Comparison of ENCODE assay signal across 32 mouse cellular contexts in genomic region chr1:170982301-170982700, GRCm38 (mm10). TPM values are rescaled to one million over a fixed set of nuclear protein-coding genes. Genes with fewer than 3 reads are reported as not detected.
A peak's percentile ranks its signal among the peaks of the same experiment; 100 is the strongest.
DNase-seq lines count a peak whose midpoint lies in the region; TF ChIP-seq lines count a peak whose summit lies in the region.
"Had no signal": no experiment of that assay in that cellular context is flagged by ENCODE, and none has a peak within 500 bp of the region (broad histone marks: within the 10 kb centered on the region; RNA-seq: fewer than 3 reads in every experiment).

No protein-coding gene starts in this region.

- no peak for DNase-seq in spleen, adult 2 months (ENCODE audit: low read depth in 1 of 2, low spot score in 2 of 2)
- DNase-seq in spleen, postnatal 10 days (ENCODE audit: low spot score in 2 of 2): no peak
- no peak for DNase-seq in CH12.LX (ENCODE audit: extremely low read depth)
- peak; percentile 42 for DNase-seq in splenic B cell, adult 2 months (ENCODE audit: low read depth, low spot score)
- DNase-seq in frontal cortex, postnatal 36 days (ENCODE audit: low spot score in 2 of 2): no peak
- no peak for DNase-seq in thymus, postnatal 36 days
- DNase-seq: adrenal gland, adult 8-10 months; adrenal gland, postnatal 25 days; cerebellum, adult 11-12 months; cerebellum, adult 8-10 months; cerebellum, postnatal 10 days; cerebellum, postnatal 36 days; embryo, embryonic 11 days; gastrocnemius, postnatal 10 days; gastrocnemius, postnatal 36 days; heart, postnatal 10 days; heart, postnatal 36 days had no signal

- TF ChIP-seq EP300 in CH12.LX (IDR thresholded peaks at IDR 0.05; ENCODE audit: low read length): no peak; the same call in 1 of the 2 replicates

- no peak for TF ChIP-seq RAD21 in CH12.LX (IDR thresholded peaks at IDR 0.05; ENCODE audit: low read depth, low read length)

- H3K9me3 ChIP-seq in CH12.LX (replicated peaks; ENCODE audit: low read length): peaks cover 6% of the 10 kb centered on the region
- H3K9me3 ChIP-seq: embryonic facial prominence, embryonic 10.5 days; embryonic facial prominence, embryonic 13.5 days; forebrain, embryonic 12.5 days; forebrain, embryonic 15.5 days; heart, embryonic 12.5 days; heart, embryonic 15.5 days; hindbrain, embryonic 10.5 days; hindbrain, embryonic 13.5 days had no signal

- peak overlapping the region; percentile 21; the same call in 1 of the 2 replicates for H3K4me3 ChIP-seq in spleen, adult 2 months (ENCODE audit: extremely low read depth, insufficient read depth, insufficient read length)
- no peak overlapping the region for H3K4me3 ChIP-seq in CH12.LX (replicated peaks in 1 of 3; ENCODE audit: low read depth in 2 of 3, low read length in 2 of 3, poor library complexity in 1 of 3)
- H3K4me3 ChIP-seq: embryonic facial prominence, embryonic 10.5 days; embryonic facial prominence, embryonic 13.5 days; erythroblast, embryonic 14.5 days; forebrain, embryonic 12.5 days; forebrain, embryonic 15.5 days; heart, embryonic 12.5 days; heart, embryonic 15.5 days; hindbrain, embryonic 10.5 days; hindbrain, embryonic 13.5 days had no signal

- in situ Hi-C loops in CH12.LX (cut with MboI; ENCODE audit: low pct_ligation_motif_present, low pct_unique_long_range_greater_than_20kb, low sequenced_read_pairs): loop anchor here (5.0 to 25.0 kb wide), 2 partner anchors 70 to 345 kb away; partner anchors contain the start of genes Fcrlb and Olfml2b

- no peaks in the 10 kb centered on the region for H3K36me3 ChIP-seq in spleen, adult 2 months (ENCODE audit: control insufficient read depth, insufficient read depth, low read length)
- no peaks in the 10 kb centered on the region for H3K36me3 ChIP-seq in CH12.LX (replicated peaks in 1 of 2; ENCODE audit: control insufficient read depth in 1 of 2, insufficient read depth in 1 of 2, low read length in 1 of 2)
- no peaks in the 10 kb centered on the region for H3K36me3 ChIP-seq in splenic B cell, adult 2 months (ENCODE audit: control insufficient read depth, insufficient read depth, low read length, poor library complexity, severe bottlenecking)
- H3K36me3 ChIP-seq: embryonic facial prominence, embryonic 10.5 days; embryonic facial prominence, embryonic 13.5 days; forebrain, embryonic 12.5 days; forebrain, embryonic 15.5 days; heart, embryonic 12.5 days; heart, embryonic 15.5 days; hindbrain, embryonic 10.5 days; hindbrain, embryonic 13.5 days had no signal

- peak overlapping the region; percentile 75; the same call in 1 of the 2 replicates for H3K4me2 ChIP-seq in CH12.LX (ENCODE audit: insufficient read depth, low read depth, poor library complexity, severe bottlenecking)
- H3K4me2 ChIP-seq: embryonic facial prominence, embryonic 13.5 days; forebrain, embryonic 12.5 days; forebrain, embryonic 15.5 days; heart, embryonic 12.5 days; heart, embryonic 15.5 days; hindbrain, embryonic 13.5 days had no signal

- H3K9ac ChIP-seq in CH12.LX (ENCODE audit: insufficient read depth, low read depth): no peak overlapping the region
- H3K9ac ChIP-seq: embryonic facial prominence, embryonic 13.5 days; forebrain, embryonic 12.5 days; forebrain, embryonic 15.5 days; heart, embryonic 12.5 days; heart, embryonic 15.5 days; hindbrain, embryonic 13.5 days had no signal

- dilution Hi-C loops in CH12.LX (cut with MboI; ENCODE audit: extremely low pct_ligation_motif_present, extremely low pct_unique_long_range_greater_than_20kb, low sequenced_read_pairs): no loop called here

- no peak for TF ChIP-seq CTCF in spleen, adult 2 months (IDR thresholded peaks at IDR 0.05; ENCODE audit: extremely low read depth, insufficient read depth, insufficient read length, insufficient replicate concordance)
- TF ChIP-seq CTCF in CH12.LX (conservative IDR thresholded peaks at IDR 0.05 in 1 of 2, IDR thresholded peaks at IDR 0.05 in 1 of 2; ENCODE audit: low read depth in 2 of 2, low read length in 2 of 2): no peak

- H3K4me1 ChIP-seq in spleen, adult 2 months (ENCODE audit: control insufficient read depth, insufficient read depth, insufficient read length): peaks cover 21% of the 10 kb centered on the region
- H3K4me1 ChIP-seq in CH12.LX (ENCODE audit: control insufficient read depth in 1 of 2, insufficient read depth in 2 of 2): peaks cover 11 to 41% of the 10 kb centered on the region in 2 experiments; a peak in 3 of 4 replicates
- H3K4me1 ChIP-seq: embryonic facial prominence, embryonic 10.5 days; embryonic facial prominence, embryonic 13.5 days; forebrain, embryonic 12.5 days; forebrain, embryonic 15.5 days; heart, embryonic 12.5 days; heart, embryonic 15.5 days; hindbrain, embryonic 10.5 days; hindbrain, embryonic 13.5 days had no signal

- no peaks in the 10 kb centered on the region for H3K79me2 ChIP-seq in CH12.LX (replicated peaks; ENCODE audit: control insufficient read depth, extremely low read depth, insufficient read depth, poor library complexity, severe bottlenecking)

- 64% methylated on average over 2 of the region's 2 CpGs for WGBS in spleen, adult 2 months

- TF ChIP-seq POLR2A in spleen, adult 2 months (IDR thresholded peaks at IDR 0.05; ENCODE audit: low read depth, low read length): no peak
- no peak for TF ChIP-seq POLR2A in CH12.LX (IDR thresholded peaks at IDR 0.05; ENCODE audit: low read depth, low read length)

- H3K27me3 ChIP-seq in spleen, adult 2 months (ENCODE audit: control insufficient read depth, insufficient read depth, low read length): no peaks in the 10 kb centered on the region
- no peaks in the 10 kb centered on the region for H3K27me3 ChIP-seq in CH12.LX (replicated peaks)
- H3K27me3 ChIP-seq in splenic B cell, adult 2 months (ENCODE audit: control insufficient read depth, insufficient read depth, low read length, poor library complexity, severe bottlenecking): no peaks in the 10 kb centered on the region
- H3K27me3 ChIP-seq: embryonic facial prominence, embryonic 13.5 days; forebrain, embryonic 12.5 days; forebrain, embryonic 15.5 days; heart, embryonic 15.5 days; hindbrain, embryonic 13.5 days had no signal

- peak overlapping the region; percentile 61 for H3K27ac ChIP-seq in spleen, adult 2 months (ENCODE audit: insufficient read depth, low read length)
- no peak overlapping the region for H3K27ac ChIP-seq in CH12.LX (ENCODE audit: insufficient read depth, low read depth)
- H3K27ac ChIP-seq: embryonic facial prominence, embryonic 10.5 days; embryonic facial prominence, embryonic 13.5 days; forebrain, embryonic 12.5 days; forebrain, embryonic 15.5 days; heart, embryonic 15.5 days; hindbrain, embryonic 10.5 days; hindbrain, embryonic 13.5 days had no signal

TF ChIP-seq in CH12.LX, 34 proteins besides CTCF, POLR2A, EP300 and RAD21:
- TF ChIP-seq MEF2A (IDR thresholded peaks at IDR 0.05; ENCODE audit: borderline replicate concordance, low read depth, low read length) (no peak), USF2 (conservative IDR thresholded peaks at IDR 0.05; ENCODE audit: low read depth, low read length) (no peak), BHLHE40 (IDR thresholded peaks at IDR 0.05; ENCODE audit: low read depth, low read length) (peak; percentile 31; the same call in 1 of the 2 replicates)

RNA-seq across cellular contexts. Expression of gene Fcgr2b, which starts 6.0 kb away (rescaled TPM):
- 47.5 and 71.3 TPM in 2 replicates for polyA plus RNA-seq in spleen, adult 2 months (2012; rRNA removed)
- total RNA-seq in CH12.LX (2012; rRNA removed) (20.2 and 31.8 TPM in 2 replicates), CH12.LX (2014; rRNA removed) (29.5 and 31.1 TPM in 2 replicates)
- 36.1 and 44.3 TPM in 2 replicates for polyA plus RNA-seq in CH12.LX (2012; ENCODE audit: insufficient read length, low read depth)
- polyA plus RNA-seq: embryonic facial prominence, embryonic 10.5 days; erythroblast, embryonic 14.5 days had no signal

RNA-seq across cellular contexts. Expression of gene Fcgr4, which starts 36.4 kb away (rescaled TPM):
- 7.6 and 11.4 TPM in 2 replicates for polyA plus RNA-seq in spleen, adult 2 months (2012; rRNA removed)
- 48.4 and 56.8 TPM in 2 replicates for total RNA-seq in CH12.LX (2012; rRNA removed)
- 41.8 and 50.2 TPM in 2 replicates for total RNA-seq in CH12.LX (2014; rRNA removed)
- polyA plus RNA-seq in CH12.LX (2012; ENCODE audit: insufficient read length, low read depth): 46.7 and 52.8 TPM in 2 replicates
- total RNA-seq: gastrocnemius, adult 18-20 months; gastrocnemius, postnatal 36 days; heart, postnatal 10 days had no signal
- polyA plus RNA-seq: erythroblast, embryonic 14.5 days had no signal

RNA-seq across cellular contexts. Expression of gene Fcrla, which starts 54.9 kb away (rescaled TPM):
- 116 and 142 TPM in 2 replicates for polyA plus RNA-seq in spleen, adult 2 months (2012; rRNA removed)
- total RNA-seq in CH12.LX (2012; rRNA removed): 10.6 and 18.5 TPM in 2 replicates
- 30.6 and 34.8 TPM in 2 replicates for total RNA-seq in CH12.LX (2014; rRNA removed)
- polyA plus RNA-seq in CH12.LX (2012; ENCODE audit: insufficient read length, low read depth): 15.4 and 17.7 TPM in 2 replicates
- total RNA-seq: ES-E14; gastrocnemius, adult 18-20 months; granulocyte monocyte progenitor cell, adult 5-6 weeks had no signal
- polyA plus RNA-seq: brain, embryonic 14.5 days; C2C12; embryonic facial prominence, embryonic 10.5 days; embryonic facial prominence, embryonic 13.5 days; erythroblast, embryonic 14.5 days; forebrain, embryonic 12.5 days; forebrain, embryonic 15.5 days; hindbrain, embryonic 10.5 days; hindbrain, embryonic 13.5 days; hindbrain, embryonic 16.5 days had no signal
